Mouse (Mus musculus) MEL-GATA-1-ER (cell line): Measurements from ENCODE around the gene Olfr1275.

Experiments used
- DNase-seq: peaks from one replicate; pipeline ENCODE4 v3.0.0-alpha.2; 2012; ENCODE audit warnings: low read depth; ENCODE audit errors: extremely low read depth

Gene Olfr1275

GRCm38 (mm10) chr2:111235186-111235585 lies at the start of gene Olfr1275:
Gene Olfr1275 (minus strand): TSS chr2:111235286.
- DNase-seq = no peak

DNA sequence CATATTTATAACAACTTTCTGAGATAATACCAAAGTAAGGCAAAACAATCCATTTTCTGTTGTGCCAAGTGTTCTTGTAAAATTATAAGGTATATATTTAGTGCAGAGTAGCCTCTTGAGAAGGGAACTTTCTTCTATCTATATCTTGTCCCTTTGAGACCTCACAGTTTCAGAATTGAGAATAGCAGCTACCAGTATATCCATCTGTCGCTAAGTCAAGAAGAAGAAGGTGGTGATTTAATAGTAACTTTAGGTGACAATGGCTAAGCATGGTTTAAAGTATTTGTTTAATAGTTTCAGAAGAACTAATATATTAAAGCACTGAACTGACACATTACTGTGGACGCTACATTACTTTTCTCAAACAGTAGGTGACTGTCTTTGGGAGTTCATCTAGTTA lies 38.9 kb upstream of the Olfr1275 start, which contains the start of gene Olfr1277:
TSS of gene Olfr1277 (minus strand) at position 101 of the 400 bp plus-strand sequence.
- no peak for DNase-seq

DNA sequence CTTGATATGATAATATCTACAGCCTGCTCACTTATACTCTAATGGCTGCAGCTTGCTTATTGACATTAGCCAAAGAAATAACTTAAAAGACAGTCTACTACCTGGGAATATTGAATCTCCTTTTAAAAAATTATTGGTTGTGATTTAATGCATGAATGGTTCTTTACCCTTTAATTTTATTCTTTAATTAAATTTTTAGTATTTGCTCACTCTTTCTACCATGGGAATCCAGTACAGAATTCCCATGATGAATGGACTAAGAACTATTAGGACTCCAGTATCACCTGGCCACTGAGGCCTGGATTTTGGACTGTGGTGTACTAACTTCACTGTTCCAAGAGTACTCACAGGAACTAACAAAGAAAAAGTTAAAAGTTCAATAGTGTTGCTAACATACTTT lies 19.1 kb upstream of the Olfr1275 start, which contains the start of gene Olfr1276:
TSS of gene Olfr1276 (plus strand) at position 301 of the 400 bp plus-strand sequence.
- no peak for DNase-seq

GRCm38 (mm10) chr2:111229502-111229901 lies 5.6 kb downstream of the Olfr1275 start, which contains the start of gene 4930430A15Rik:
Gene 4930430A15Rik (minus strand): TSS chr2:111229602.
- DNase-seq = no peak

DNA sequence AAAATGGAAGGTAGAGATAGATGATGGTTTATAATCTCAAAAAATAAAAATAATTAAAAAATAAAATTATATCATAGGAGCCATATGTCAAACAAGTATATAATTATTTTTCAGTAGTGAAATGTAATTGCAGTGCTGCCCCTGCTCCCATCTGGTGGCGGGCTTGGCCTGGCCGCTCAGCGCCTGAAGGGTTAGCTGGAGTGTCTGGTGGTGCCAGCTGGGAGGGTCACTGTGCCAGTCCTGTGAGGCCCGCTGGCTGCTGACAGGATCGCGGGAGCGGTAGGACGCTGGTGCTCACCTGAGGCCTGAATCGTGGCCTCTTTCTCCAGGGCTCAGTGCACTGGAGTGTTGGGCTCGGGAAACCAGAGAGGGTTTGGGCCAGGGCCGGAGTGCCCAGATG lies 53.0 kb downstream of the Olfr1275 start:
- no peak for DNase-seq
